ENCODE assay signal across 9 mouse cellular contexts in the genomic region with DNA sequence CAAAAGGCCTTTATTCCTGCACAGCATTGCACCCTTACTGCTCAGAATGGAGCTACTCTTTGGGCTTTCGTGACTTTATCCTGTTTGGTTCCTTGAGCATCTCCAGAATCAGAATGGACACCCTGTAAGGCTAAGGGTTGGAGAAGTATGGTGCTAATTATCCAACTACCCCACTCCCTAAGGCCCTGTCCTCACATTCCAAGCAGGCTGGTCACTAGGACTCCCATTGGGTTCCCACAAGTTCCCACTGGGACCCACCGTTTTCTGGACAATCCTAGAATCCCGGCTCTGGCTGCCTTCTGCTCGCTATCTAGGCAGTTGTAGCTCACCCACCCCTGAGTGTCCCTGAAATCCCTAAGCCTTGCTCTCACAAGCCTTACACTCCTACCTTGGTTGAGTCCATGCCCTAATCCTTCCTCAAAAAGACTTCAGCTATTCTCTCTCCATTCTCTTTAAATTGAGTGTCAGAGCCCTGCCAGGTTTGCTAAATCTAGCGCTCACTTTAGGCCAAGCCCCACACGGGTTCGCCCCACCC.
DNase-seq lines count a peak whose midpoint lies in the region; ATAC-seq and TF ChIP-seq lines count a peak whose summit lies in the region.
"Had no signal": no experiment of that assay in that cellular context is flagged by ENCODE, and none has a peak within 500 bp of the region (broad histone marks: within the 10 kb centered on the region; RNA-seq: fewer than 3 reads in every experiment).

No protein-coding gene starts in this region.

- peak overlapping the region; percentile 34; the same call in 1 of the 2 replicates for H3K4me3 ChIP-seq in forebrain, embryonic 10.5 days
- H3K4me3 ChIP-seq in forebrain, embryonic 14.5 days (ENCODE audit: low read depth, low read length), result no peak overlapping the region
- no peak overlapping the region for H3K4me3 ChIP-seq in lung, embryonic 14.5 days (ENCODE audit: low read depth, low read length)
- no peak overlapping the region for H3K4me3 ChIP-seq in lung, adult 2 months (replicated peaks; ENCODE audit: extremely low read depth, low read depth, low read length)
- no peak overlapping the region for H3K4me3 ChIP-seq in hindbrain, postnatal 0 days (ENCODE audit: low read length)
- H3K4me3 ChIP-seq in neural tube, embryonic 15.5 days (replicated peaks), result no peak overlapping the region
- H3K4me3 ChIP-seq: liver, embryonic 15.5 days had no signal

- no peak for TF ChIP-seq CTCF in lung, embryonic 14.5 days (IDR thresholded peaks at IDR 0.05; ENCODE audit: low read depth)
- no peak for TF ChIP-seq CTCF in lung, adult 2 months (IDR thresholded peaks at IDR 0.05; ENCODE audit: insufficient read depth, low read length)
- TF ChIP-seq CTCF in hindbrain, postnatal 0 days (IDR thresholded peaks at IDR 0.05; ENCODE audit: low read depth), result no peak

- H3K9me3 ChIP-seq in forebrain, embryonic 10.5 days, result no peaks in the 10 kb centered on the region
- H3K9me3 ChIP-seq in forebrain, embryonic 14.5 days (replicated peaks; ENCODE audit: control insufficient read depth, low read length), result no peaks in the 10 kb centered on the region
- no peaks in the 10 kb centered on the region for H3K9me3 ChIP-seq in lung, embryonic 14.5 days (ENCODE audit: low read depth, low read length)
- H3K9me3 ChIP-seq in hindbrain, postnatal 0 days (ENCODE audit: low read length), result no peaks in the 10 kb centered on the region
- H3K9me3 ChIP-seq in neural tube, embryonic 15.5 days (replicated peaks), result no peaks in the 10 kb centered on the region
- H3K9me3 ChIP-seq: liver, embryonic 15.5 days had no signal

- no peak for TF ChIP-seq POLR2A in lung, adult 2 months (IDR thresholded peaks at IDR 0.05; ENCODE audit: borderline replicate concordance, extremely low read depth, low read depth, low read length)

- 12% methylated on average over 7 of the region's 7 CpGs for WGBS in forebrain, embryonic 10.5 days
- 19% methylated on average over 7 of the region's 7 CpGs for WGBS in forebrain, embryonic 14.5 days
- 23% methylated on average over 7 of the region's 7 CpGs for WGBS in lung, embryonic 14.5 days
- 38% methylated on average over 7 of the region's 7 CpGs for WGBS in lung, adult 2 months
- 20% methylated on average over 7 of the region's 7 CpGs for WGBS in hindbrain, postnatal 0 days
- WGBS in neural tube, embryonic 15.5 days, result 27% methylated on average over 7 of the region's 7 CpGs

- H3K27ac ChIP-seq in forebrain, embryonic 10.5 days, result peak overlapping the region; percentile 81
- H3K27ac ChIP-seq in forebrain, embryonic 14.5 days (ENCODE audit: low read depth, low read length), result no peak overlapping the region
- peak overlapping the region; percentile 46; the same call in 1 of the 2 replicates for H3K27ac ChIP-seq in lung, embryonic 14.5 days (ENCODE audit: low read depth)
- H3K27ac ChIP-seq in hindbrain, postnatal 0 days, result no peak overlapping the region
- H3K27ac ChIP-seq in neural tube, embryonic 15.5 days (replicated peaks), result no peak overlapping the region
- H3K27ac ChIP-seq: liver, embryonic 15.5 days had no signal

- no peak overlapping the region; the same call in 1 of the 2 replicates for H3K4me2 ChIP-seq in forebrain, embryonic 14.5 days (ENCODE audit: low read length)
- peak overlapping the region; percentile 47 for H3K4me2 ChIP-seq in lung, embryonic 14.5 days
- peak overlapping the region; percentile 39 for H3K4me2 ChIP-seq in hindbrain, postnatal 0 days (ENCODE audit: low read depth, low read length)
- H3K4me2 ChIP-seq in neural tube, embryonic 15.5 days, result peak overlapping the region; percentile 27
- H3K4me2 ChIP-seq: liver, embryonic 15.5 days had no signal

- no peaks in the 10 kb centered on the region for H3K27me3 ChIP-seq in forebrain, embryonic 10.5 days (ENCODE audit: poor library complexity, severe bottlenecking)
- no peaks in the 10 kb centered on the region for H3K27me3 ChIP-seq in forebrain, embryonic 14.5 days (replicated peaks; ENCODE audit: control insufficient read depth, insufficient read depth, low read length)
- H3K27me3 ChIP-seq in lung, embryonic 14.5 days (ENCODE audit: insufficient read depth, low read length), result no peaks in the 10 kb centered on the region
- H3K27me3 ChIP-seq in hindbrain, postnatal 0 days (ENCODE audit: insufficient read depth, low read length), result no peaks in the 10 kb centered on the region
- H3K27me3 ChIP-seq in neural tube, embryonic 15.5 days (replicated peaks), result no peaks in the 10 kb centered on the region
- H3K27me3 ChIP-seq: liver, embryonic 15.5 days had no signal

- no peak for DNase-seq in forebrain, embryonic 10.5 days (ENCODE audit: extremely low spot score, low spot score)
- DNase-seq in forebrain, embryonic 14.5 days (ENCODE audit: low spot score), result no peak
- DNase-seq in lung, embryonic 14.5 days, result no peak
- DNase-seq in lung, adult 2 months, result no peak
- DNase-seq in hindbrain, postnatal 0 days (ENCODE audit: low spot score), result no peak
- DNase-seq in embryo, embryonic 9.5 days (ENCODE audit: extremely low spot score), result no peak
- no peak for DNase-seq in embryo, embryonic 10.5 days (ENCODE audit: low spot score)

- no peaks in the 10 kb centered on the region for H3K36me3 ChIP-seq in forebrain, embryonic 10.5 days (replicated peaks)
- H3K36me3 ChIP-seq in forebrain, embryonic 14.5 days (ENCODE audit: control insufficient read depth, insufficient read depth, low read length), result no peaks in the 10 kb centered on the region
- H3K36me3 ChIP-seq in lung, embryonic 14.5 days (ENCODE audit: insufficient read depth), result no peaks in the 10 kb centered on the region
- no peaks in the 10 kb centered on the region for H3K36me3 ChIP-seq in hindbrain, postnatal 0 days (ENCODE audit: insufficient read depth, low read length)
- no peaks in the 10 kb centered on the region for H3K36me3 ChIP-seq in neural tube, embryonic 15.5 days
- H3K36me3 ChIP-seq: liver, embryonic 15.5 days had no signal

- H3K4me1 ChIP-seq in forebrain, embryonic 10.5 days, result peaks cover 41% of the 10 kb centered on the region
- H3K4me1 ChIP-seq in forebrain, embryonic 14.5 days (ENCODE audit: control insufficient read depth, insufficient read depth, low read length), result peaks cover 7% of the 10 kb centered on the region
- peaks cover 35% of the 10 kb centered on the region for H3K4me1 ChIP-seq in lung, embryonic 14.5 days (ENCODE audit: insufficient read depth)
- no peaks in the 10 kb centered on the region for H3K4me1 ChIP-seq in lung, adult 2 months (ENCODE audit: control insufficient read depth, insufficient read depth, low read length)
- peaks cover 13% of the 10 kb centered on the region; the same call in 1 of the 2 replicates for H3K4me1 ChIP-seq in hindbrain, postnatal 0 days (ENCODE audit: insufficient read depth, low read length)
- peaks cover 12% of the 10 kb centered on the region for H3K4me1 ChIP-seq in neural tube, embryonic 15.5 days
- H3K4me1 ChIP-seq: liver, embryonic 15.5 days had no signal

- ATAC-seq in forebrain, embryonic 14.5 days, result no peak
- no peak for ATAC-seq in lung, embryonic 14.5 days (ENCODE audit: insufficient read depth)
- peak; percentile 5; the same call in 1 of the 2 replicates for ATAC-seq in hindbrain, postnatal 0 days
- no peak for ATAC-seq in neural tube, embryonic 15.5 days (ENCODE audit: low FRiP score)

- H3K9ac ChIP-seq in forebrain, embryonic 14.5 days (ENCODE audit: low read length), result no peak overlapping the region
- H3K9ac ChIP-seq in lung, embryonic 14.5 days, result no peak overlapping the region
- no peak overlapping the region for H3K9ac ChIP-seq in hindbrain, postnatal 0 days (replicated peaks; ENCODE audit: low read length)
- no peak overlapping the region for H3K9ac ChIP-seq in neural tube, embryonic 15.5 days (replicated peaks)
- H3K9ac ChIP-seq: liver, embryonic 15.5 days had no signal

Comparison
In these comparisons a context has a peak if more than half of its experiments do, and no peak if none do; other contexts are left out.
1. H3K27ac ChIP-seq: peak in forebrain, embryonic 10.5 days (single experiment) and lung, embryonic 14.5 days (single experiment); none in forebrain, embryonic 14.5 days (single experiment), hindbrain, postnatal 0 days (single experiment) and neural tube, embryonic 15.5 days (single experiment).